Mouse (Mus musculus) embryonic fibroblast, embryonic 13.5 days (primary cell): ENCODE data around the gene Fam160a1. TPM values are rescaled to one million over a fixed set of nuclear protein-coding genes. Genes with fewer than 3 reads are reported as not detected.

ENCODE experiments used
- H3K27ac ChIP-seq: 2 replicates; pipeline ENCODE4 v1.5.1; 2012; ENCODE audit warnings: low read length, control low read depth, inconsistent platforms; ENCODE audit not compliant: insufficient read depth
- H3K4me1 ChIP-seq: 2 replicates; pipeline ENCODE4 v1.6.1; 2011; ENCODE audit warnings: low read length; ENCODE audit not compliant: control insufficient read depth, insufficient read depth
- H3K4me3 ChIP-seq: 2 replicates; pipeline ENCODE4 v1.5.1; 2011; ENCODE audit warnings: mild to moderate bottlenecking, control low read depth, low read length; ENCODE audit not compliant: insufficient read depth
- CTCF ChIP-seq: IDR thresholded peaks from 2 replicates; pipeline ENCODE4 v1.5.1; 2011; ENCODE audit warnings: mild to moderate bottlenecking, control low read depth, low read length, moderate library complexity, borderline replicate concordance; ENCODE audit not compliant: insufficient read depth
- POLR2A ChIP-seq: IDR thresholded peaks from 2 replicates; pipeline ENCODE4 v1.6.1; 2011; ENCODE audit warnings: low read depth, mild to moderate bottlenecking, control low read depth, low read length, moderate library complexity
- polyA plus RNA-seq: library from polyadenylated mRNA; stranded (reverse); fragments of >200 nt; gene quantifications from 2 replicates; pipeline ENCODE4 v1.2.4, GENCODE M21; 2011; ENCODE audit warnings: low read depth; ENCODE audit not compliant: missing spikeins, insufficient read length

The Fam160a1 gene
- polyA plus RNA-seq, 1 experiment: 3.4 TPM

- TF ChIP-seq CTCF (no peak), POLR2A (no peak)
- no peaks in the 10 kb centered on the region for H3K4me1 ChIP-seq
- no peak overlapping the region for H3K4me3 ChIP-seq
- H3K27ac ChIP-seq: no peak overlapping the region
Observed at GRCm38 (mm10) chr3:85666166-85666565, 150.9 kb downstream of the Fam160a1 start.

GRCm38 (mm10) chr3:85664591-85665171 is 152.4 kb downstream of the Fam160a1 start:
- Histone ChIP-seq H3K4me1 (no peaks in the 10 kb centered on the region), H3K27ac (no peak overlapping the region), H3K4me3 (no peak overlapping the region)
- TF ChIP-seq CTCF (no peak), POLR2A (no peak)

- TF ChIP-seq CTCF (no peak), POLR2A (no peak)
- Histone ChIP-seq H3K27ac (no peak overlapping the region), H3K4me1 (no peaks in the 10 kb centered on the region), H3K4me3 (no peak overlapping the region)
Observed at GRCm38 (mm10) chr3:85663826-85664225, 153.3 kb downstream of the Fam160a1 start.

- H3K4me3 ChIP-seq: no peak overlapping the region
- no peak for TF ChIP-seq POLR2A
- no peak for TF ChIP-seq CTCF
- no peaks in the 10 kb centered on the region for H3K4me1 ChIP-seq
- H3K27ac ChIP-seq: no peak overlapping the region
Observed at GRCm38 (mm10) chr3:85661926-85662813, 154.9 kb downstream of the Fam160a1 start.

GRCm38 (mm10) chr3:85659681-85660080 is 157.4 kb downstream of the Fam160a1 start:
- TF ChIP-seq CTCF (no peak), POLR2A (no peak)
- H3K4me3 ChIP-seq: no peak overlapping the region
- H3K27ac ChIP-seq: no peak overlapping the region
- H3K4me1 ChIP-seq: 0 out of 2 replicates have a peak, but pooled peaks cover 3% of the 10 kb centered on the region

GRCm38 (mm10) chr3:85655538-85655937 is 161.6 kb downstream of the Fam160a1 start:
- no peak for TF ChIP-seq POLR2A
- no peak for TF ChIP-seq CTCF
- 0 out of 2 replicates have a peak, but pooled peaks cover 3% of the 10 kb centered on the region for H3K4me1 ChIP-seq
- no peak overlapping the region for H3K27ac ChIP-seq
- H3K4me3 ChIP-seq: no peak overlapping the region

GRCm38 (mm10) chr3:85652727-85653665 is 164.1 kb downstream of the Fam160a1 start:
- TF ChIP-seq POLR2A (no peak), CTCF (no peak)
- Histone ChIP-seq H3K4me1 (0 out of 2 replicates have a peak, but pooled peaks cover 3% of the 10 kb centered on the region), H3K4me3 (no peak overlapping the region), H3K27ac (no peak overlapping the region)

GRCm38 (mm10) chr3:85649176-85649575 is 167.9 kb downstream of the Fam160a1 start:
- H3K4me3 ChIP-seq: no peak overlapping the region
- H3K27ac ChIP-seq: no peak overlapping the region
- no peak for TF ChIP-seq CTCF
- no peak for TF ChIP-seq POLR2A
- no peaks in the 10 kb centered on the region for H3K4me1 ChIP-seq

- TF ChIP-seq CTCF: no peak
- no peaks in the 10 kb centered on the region for H3K4me1 ChIP-seq
Observed at GRCm38 (mm10) chr3:85645517-85646004, 171.5 kb downstream of the Fam160a1 start.

More at GRCm38 (mm10) chr3:85645517-85646004, 171.5 kb downstream of the Fam160a1 start:
- Histone ChIP-seq H3K4me3 (no peak overlapping the region), H3K27ac (no peak overlapping the region)
